Mouse (Mus musculus): ENCODE results near the gene Cenpb.

GRCm38 (mm10) chr2:131160671-131161111 is 19.2 kb downstream of the Cenpb start:
- no peak for TF ChIP-seq CTCF (IDR thresholded peaks at IDR 0.05; ENCODE audit: control insufficient read depth, insufficient read depth, low read length)
- TF ChIP-seq POLR2A (IDR thresholded peaks at IDR 0.05; ENCODE audit: borderline replicate concordance, control insufficient read depth, low read depth, low read length): no peak

Data from bone marrow, adult 2 months (tissue).